Mouse (Mus musculus) megakaryocyte-erythroid progenitor cell, adult 5-6 weeks (primary cell): ENCODE measurements around the gene Tas2r143. TPM values are rescaled to one million over a fixed set of nuclear protein-coding genes. Genes with fewer than 3 reads are reported as not detected.
A peak's percentile ranks its signal among the peaks of the same experiment; 100 is the strongest.

Experiments used
- ATAC-seq: replicated peaks from 2 replicates; pipeline ENCODE4 v1.8.0; 2016; ENCODE audit warnings: mild to moderate bottlenecking, inconsistent platforms; ENCODE audit not compliant: severe bottlenecking, poor library complexity, low FRiP score, low TSS enrichment
- total RNA-seq, 2 experiments: library from RNA; stranded (forward) in 1 of 2; stranded (reverse) in 1 of 2; fragments of 200-1000, 215-1000 nt in 1 of 2; fragments of >200 nt in 1 of 2; fragmentation: Nextera tagmentation in 1 of 2; gene quantifications; 2 replicates each; pipeline ENCODE4 v1.2.3; 2014 to 2017

Gene Tas2r143
- 1.3 TPM in 1 of 2 replicates, not detected in the other for total RNA-seq (2014; fragmentation: Nextera tagmentation)
- not detected in 2 replicates for total RNA-seq (2017)

- ATAC-seq = no peak
Measured at GRCm38 (mm10) chr6:42399938-42400337, at the start of gene Tas2r143. Gene Tas2r143 (plus strand): TSS chr6:42400238.

- no peak for ATAC-seq
Measured at GRCm38 (mm10) chr6:42350968-42351775, 48.9 kb upstream of the Tas2r143 start.

- ATAC-seq = no peak
Measured at GRCm38 (mm10) chr6:42351776-42352485, 48.1 kb upstream of the Tas2r143 start.

GRCm38 (mm10) chr6:42352486-42352846 lies 47.6 kb upstream of the Tas2r143 start:
- ATAC-seq = no peak

GRCm38 (mm10) chr6:42353180-42353579 lies 46.9 kb upstream of the Tas2r143 start:
- ATAC-seq = no peak

- ATAC-seq = 0 out of 2 replicates have a peak, but pooled peaks have one; percentile 21
Measured at GRCm38 (mm10) chr6:42354076-42355019, 45.7 kb upstream of the Tas2r143 start.

GRCm38 (mm10) chr6:42355366-42355765 lies 44.7 kb upstream of the Tas2r143 start:
- no peak for ATAC-seq

- no peak for ATAC-seq
Measured at GRCm38 (mm10) chr6:42355794-42356600, 44.0 kb upstream of the Tas2r143 start.

GRCm38 (mm10) chr6:42356913-42357312 lies 43.1 kb upstream of the Tas2r143 start:
- no peak for ATAC-seq

GRCm38 (mm10) chr6:42357901-42358300 lies 42.1 kb upstream of the Tas2r143 start:
- ATAC-seq = no peak

GRCm38 (mm10) chr6:42358901-42359300 lies 41.1 kb upstream of the Tas2r143 start:
- ATAC-seq = no peak

- ATAC-seq = no peak
Measured at GRCm38 (mm10) chr6:42359364-42360147, 40.5 kb upstream of the Tas2r143 start.

- ATAC-seq = no peak
Measured at GRCm38 (mm10) chr6:42360231-42360840, 39.7 kb upstream of the Tas2r143 start.

GRCm38 (mm10) chr6:42361041-42361895 lies 38.8 kb upstream of the Tas2r143 start:
- no peak for ATAC-seq

GRCm38 (mm10) chr6:42362074-42362473 lies 38.0 kb upstream of the Tas2r143 start:
- ATAC-seq = no peak

GRCm38 (mm10) chr6:42362497-42362896 lies 37.5 kb upstream of the Tas2r143 start:
- no peak for ATAC-seq

GRCm38 (mm10) chr6:42362974-42363373 lies 37.1 kb upstream of the Tas2r143 start:
- ATAC-seq = no peak
